Mouse (Mus musculus) common myeloid progenitor, adult 5-6 weeks (primary cell): ENCODE results near the gene A930004D18Rik. TPM values are rescaled to one million over a fixed set of nuclear protein-coding genes. Genes with fewer than 3 reads are reported as not detected.

Experiments
- ATAC-seq: replicated peaks from 2 replicates; pipeline ENCODE4 v1.8.0; 2016; ENCODE audit warnings: low read depth, mild to moderate bottlenecking, moderate TSS enrichment, inconsistent platforms; ENCODE audit not compliant: poor library complexity, severe bottlenecking
- total RNA-seq: library from RNA; stranded (forward); fragments of 200-1000, 187-1606 nt; gene quantifications from 2 replicates; pipeline ENCODE4 v1.2.3, GENCODE M21; 2017

A930004D18Rik gene
- total RNA-seq, 1 experiment from 2014 or later, result 0.27 TPM

GRCm38 (mm10) chr2:18039566-18040290, 2.2 kb upstream of the A930004D18Rik start:
- no peak for ATAC-seq

- ATAC-seq, result no peak
Observed at GRCm38 (mm10) chr2:18038895-18039371, 1.4 kb upstream of the A930004D18Rik start.

DNA sequence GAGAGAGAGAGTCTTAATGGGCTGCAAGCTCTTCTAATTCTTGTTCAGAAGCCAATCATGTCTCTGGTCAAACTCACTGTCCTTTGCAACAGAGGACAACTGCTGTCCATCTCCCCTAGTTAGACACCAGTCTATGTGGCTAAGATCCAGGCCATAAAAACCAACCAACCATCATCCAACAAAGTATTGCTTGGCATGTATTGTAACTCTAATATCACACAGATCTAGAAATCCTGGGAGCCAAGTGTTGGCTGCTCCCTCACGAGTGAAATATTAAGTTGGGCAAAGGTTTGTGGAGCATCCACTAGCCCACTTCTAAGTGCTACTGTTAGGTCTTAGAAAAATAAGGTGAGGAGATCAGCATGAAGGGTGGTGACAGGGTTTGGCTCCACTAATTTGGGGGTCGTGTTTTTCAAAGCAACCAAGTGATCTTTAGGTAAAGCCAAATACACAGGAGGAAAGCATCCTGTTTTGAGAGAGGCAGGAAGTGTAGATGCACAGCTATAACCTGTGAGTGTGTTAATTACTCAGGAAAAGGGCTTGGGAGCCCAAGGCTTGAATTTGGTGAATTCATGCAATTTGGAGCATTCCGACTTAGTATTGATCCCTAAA, 710 bp upstream of the A930004D18Rik start:
- no peak for ATAC-seq

- ATAC-seq, result no peak
Observed at GRCm38 (mm10) chr2:18034371-18035250, 2.9 kb downstream of the A930004D18Rik start.

DNA sequence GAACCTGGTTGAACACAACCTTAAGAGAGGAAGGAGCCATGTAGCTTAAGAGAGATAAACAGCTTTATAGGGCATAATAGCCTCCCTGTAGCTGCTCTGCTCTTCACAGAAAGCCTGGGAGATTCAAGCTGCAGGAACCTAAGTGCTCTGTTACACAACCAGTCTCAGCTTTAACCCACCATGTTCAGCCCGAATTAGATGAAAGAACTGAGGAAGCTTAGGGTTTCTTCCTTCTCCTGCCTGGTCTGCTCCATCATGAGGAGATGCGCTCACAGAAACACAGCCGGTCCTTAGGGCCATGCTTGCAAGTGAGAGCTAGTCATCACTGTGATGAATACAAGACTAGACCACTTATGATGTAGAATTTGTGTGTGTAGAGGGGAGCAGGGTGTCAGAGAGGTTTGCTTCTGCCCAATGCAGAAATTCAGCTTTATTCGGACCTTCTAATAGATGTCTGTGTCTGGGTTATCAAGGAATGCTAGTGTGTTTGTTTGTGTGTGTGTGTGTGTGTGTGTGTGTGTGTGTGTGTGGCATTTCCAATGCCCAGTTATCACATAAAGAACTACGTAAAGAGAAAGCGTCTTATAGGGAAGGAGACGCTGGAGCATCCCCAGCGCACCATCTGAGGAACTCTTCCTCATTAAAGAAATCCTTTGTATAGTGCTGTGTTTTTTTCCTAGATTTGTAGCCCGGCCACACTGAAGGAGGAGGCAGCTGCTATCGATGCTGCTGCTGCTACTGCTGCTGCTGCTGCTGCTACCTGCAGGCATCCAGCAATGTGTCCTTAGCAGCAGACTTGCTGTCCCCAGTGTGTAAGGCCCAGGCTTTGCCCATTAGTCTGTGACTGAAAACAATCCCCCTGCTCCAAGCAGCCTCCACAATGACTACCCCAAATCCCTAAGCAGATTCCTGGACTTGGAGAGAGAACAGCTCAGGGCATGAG, 4.1 kb downstream of the A930004D18Rik start:
- no peak for ATAC-seq

GRCm38 (mm10) chr2:18032538-18032895, 5.0 kb downstream of the A930004D18Rik start:
- no peak for ATAC-seq

- ATAC-seq, result no peak
Observed at GRCm38 (mm10) chr2:18031831-18032537, 5.6 kb downstream of the A930004D18Rik start.

GRCm38 (mm10) chr2:18031271-18031821, 6.2 kb downstream of the A930004D18Rik start:
- ATAC-seq, result no peak

DNA sequence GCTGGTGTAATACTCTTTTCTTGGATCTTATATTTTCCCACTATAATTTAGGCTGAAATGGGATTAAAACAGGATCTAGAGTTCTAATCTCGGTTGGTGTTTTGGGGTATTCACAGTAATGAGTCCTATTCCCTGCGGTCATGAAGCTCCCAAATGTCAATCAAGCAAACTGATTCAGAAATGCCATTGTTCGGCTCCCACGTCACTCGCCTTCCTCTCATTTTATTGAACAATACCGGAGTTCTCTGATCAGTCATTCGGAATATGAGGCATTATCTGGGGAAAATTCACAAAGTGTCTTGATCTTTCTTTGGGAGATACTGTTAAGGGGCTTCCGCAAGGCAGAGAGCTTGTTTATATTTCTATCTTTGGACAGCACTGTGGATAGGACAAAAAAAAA, 7.0 kb downstream of the A930004D18Rik start:
- ATAC-seq, result no peak

- no peak for ATAC-seq
Observed at GRCm38 (mm10) chr2:18029656-18030055, 7.9 kb downstream of the A930004D18Rik start.

DNA sequence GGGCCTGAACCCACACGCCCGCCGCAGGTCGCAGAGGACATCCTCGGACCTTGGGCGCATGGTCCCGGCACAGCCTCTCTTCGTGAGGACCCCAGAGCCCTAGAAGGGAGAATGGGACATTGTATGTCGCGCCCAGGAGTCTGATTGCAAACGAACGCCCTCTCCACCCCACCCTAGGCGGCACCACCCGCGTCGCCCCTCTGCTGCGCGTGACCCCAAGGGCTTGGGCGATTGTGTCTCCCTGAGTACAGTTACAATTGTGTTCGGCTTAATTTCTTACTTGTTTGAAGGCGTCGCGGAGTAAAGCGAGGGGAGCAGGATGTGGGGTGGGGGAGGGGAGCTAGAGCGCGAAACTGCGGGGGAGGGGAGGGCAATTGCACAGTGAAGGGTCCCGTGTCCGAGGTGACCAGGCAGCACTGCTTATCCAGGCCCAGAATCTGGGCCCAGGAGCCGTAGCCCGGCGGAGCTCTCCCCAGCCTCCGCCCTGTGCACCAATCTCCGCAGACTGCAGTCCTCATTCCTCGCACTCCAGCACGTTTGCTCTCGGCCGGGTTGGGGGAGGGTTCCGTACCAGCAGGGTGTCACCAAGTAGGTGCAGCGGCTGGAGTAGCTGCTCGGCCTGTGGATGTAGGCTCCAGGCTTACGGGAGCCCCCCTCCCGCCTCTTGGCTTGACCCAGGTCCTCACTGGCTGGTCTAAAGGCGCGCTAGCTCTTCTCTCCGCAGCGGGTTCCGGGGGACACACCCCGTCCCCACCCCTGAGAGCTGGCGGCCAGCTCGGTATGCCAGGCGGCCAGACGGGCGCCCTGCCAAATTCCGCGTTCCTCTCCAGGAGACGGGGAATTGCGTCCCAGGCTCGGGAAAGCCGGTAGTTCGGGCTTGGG, 9.2 kb downstream of the A930004D18Rik start:
- ATAC-seq, result peak; percentile 19

- peak; percentile 82 for ATAC-seq
Observed at GRCm38 (mm10) chr2:18027448-18028139, 9.9 kb downstream of the A930004D18Rik start.

- ATAC-seq, result peak; percentile 26
Observed at GRCm38 (mm10) chr2:18026116-18026947, 11.2 kb downstream of the A930004D18Rik start.

DNA sequence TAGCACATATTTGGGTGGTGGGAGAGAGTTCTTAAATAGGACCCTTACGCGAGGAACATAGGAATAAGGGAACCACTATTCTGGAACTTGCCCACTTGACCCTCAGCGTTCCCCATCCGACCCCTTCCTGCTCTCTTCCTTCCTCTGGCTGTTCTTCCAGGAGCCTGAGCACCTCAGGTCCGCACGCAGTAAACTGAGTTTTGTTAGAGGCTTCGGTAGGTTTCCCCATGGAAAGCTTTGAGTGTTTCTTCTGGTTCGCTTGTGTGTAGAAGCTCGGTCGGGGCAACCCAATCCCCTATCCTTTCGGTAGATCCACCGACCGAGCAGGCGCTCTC, 11.8 kb downstream of the A930004D18Rik start:
- no peak for ATAC-seq

GRCm38 (mm10) chr2:18025116-18025515, 12.4 kb downstream of the A930004D18Rik start:
- ATAC-seq, result no peak

GRCm38 (mm10) chr2:18022886-18023285, 14.7 kb downstream of the A930004D18Rik start:
- no peak for ATAC-seq
